Mouse (Mus musculus) hindbrain, embryonic 10.5 days (tissue): Measurements from ENCODE around the gene Hic2. TPM values are rescaled to one million over a fixed set of nuclear protein-coding genes. Genes with fewer than 3 reads are reported as not detected.
A peak's percentile ranks its signal among the peaks of the same experiment; 100 is the strongest.

ENCODE experiments used
- DNase-seq: peaks from one replicate; pipeline ENCODE4 v3.0.0-alpha.2; 2017; ENCODE audit warnings: low spot score
- H3K27ac ChIP-seq: fragments of 300-500 bp; sonication (generic); 2 replicates; pipeline ENCODE4 v1.5.1; 2016; ENCODE audit warnings: mild to moderate bottlenecking, moderate library complexity
- H3K27me3 ChIP-seq: fragments of 300-500 bp; sonication (generic); 2 replicates; pipeline ENCODE4 v1.6.1; 2016; ENCODE audit warnings: mild to moderate bottlenecking; ENCODE audit not compliant: poor library complexity, insufficient read depth, severe bottlenecking
- H3K36me3 ChIP-seq: fragments of 300-500 bp; sonication (generic); 2 replicates; pipeline ENCODE4 v1.6.1; 2016; ENCODE audit warnings: mild to moderate bottlenecking, moderate library complexity
- H3K4me1 ChIP-seq: fragments of 300-500 bp; sonication (generic); replicated peaks from 2 replicates; pipeline ENCODE4 v1.6.1; 2016; ENCODE audit warnings: mild to moderate bottlenecking
- H3K4me3 ChIP-seq: fragments of 300-500 bp; sonication (generic); 2 replicates; pipeline ENCODE4 v1.5.1; 2016; ENCODE audit warnings: mild to moderate bottlenecking, moderate library complexity
- H3K9me3 ChIP-seq: fragments of 300-500 bp; sonication (generic); 2 replicates; pipeline ENCODE4 v1.6.1; 2016; ENCODE audit warnings: mild to moderate bottlenecking, moderate library complexity
- WGBS: fragments of 180-500 bp; shearing (Covaris S2); methylation state at CpG from one replicate; pipeline ENCODE4 v1.1.7; 2016; 5-methylcytosine and 5-hydroxymethylcytosine counted together
- polyA plus RNA-seq: library from polyadenylated mRNA; unstranded; fragments of >200 nt; fragmentation: Nextera tagmentation; extraction: Ambion mirVana; gene quantifications from 2 replicates; pipeline ENCODE4 v1.2.1, GENCODE M21; 2016

Gene Hic2
- polyA plus RNA-seq, 1 experiment from 2014 or later: 16.1 TPM

DNA sequence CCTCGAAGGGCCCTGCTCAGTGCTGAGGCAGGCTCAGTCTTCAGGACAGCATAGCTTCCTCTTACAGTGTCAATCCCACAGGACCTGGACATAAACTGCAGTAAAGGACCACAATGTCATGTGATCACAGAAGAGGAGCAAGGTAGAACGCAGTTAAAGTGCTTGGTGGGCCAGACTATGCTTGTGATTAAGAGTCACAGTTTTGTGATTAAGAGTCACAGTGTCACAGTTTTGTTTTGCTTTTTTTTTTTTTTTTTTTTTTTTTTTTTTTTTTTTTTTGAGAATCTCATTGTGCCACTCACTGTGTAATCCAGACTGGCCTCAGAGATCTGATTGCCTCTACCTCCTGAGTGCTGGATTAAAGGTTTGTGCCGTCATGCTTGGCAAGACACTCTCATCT lies 32.7 kb downstream of the Hic2 start:
- Histone ChIP-seq H3K4me3 (no peak overlapping the region), H3K27ac (no peak overlapping the region), H3K4me1 (no peaks in the 10 kb centered on the region), H3K27me3 (no peaks in the 10 kb centered on the region), H3K36me3 (peaks cover 17% of the 10 kb centered on the region), H3K9me3 (peaks cover 10% of the 10 kb centered on the region; the same call in 1 of the 2 replicates)
- no peak for DNase-seq
- WGBS: 83% methylated on average over 3 of the region's 3 CpGs

DNA sequence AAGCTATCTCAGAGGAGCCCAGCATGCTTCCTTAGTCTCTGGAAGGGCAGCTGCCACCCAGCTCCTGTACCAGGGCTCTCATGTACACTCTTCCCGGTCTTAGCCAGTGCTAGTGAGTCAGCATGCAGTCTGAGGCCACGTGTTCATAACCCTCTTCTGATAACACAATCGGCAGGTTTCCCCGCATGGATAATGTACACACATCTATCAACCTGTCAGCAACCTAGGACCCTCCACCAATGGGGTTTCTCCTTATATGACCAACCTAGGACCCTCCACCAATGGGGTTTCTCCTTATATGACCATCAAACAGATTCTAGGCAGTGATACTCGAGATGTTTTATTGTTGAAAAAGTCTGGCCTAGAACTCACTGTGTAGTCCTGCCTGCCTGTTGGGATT lies 34.6 kb downstream of the Hic2 start:
- Histone ChIP-seq H3K9me3 (peaks cover 10% of the 10 kb centered on the region; the same call in 1 of the 2 replicates), H3K27me3 (no peaks in the 10 kb centered on the region), H3K4me1 (no peaks in the 10 kb centered on the region), H3K36me3 (0 out of 2 replicates have a peak, but pooled peaks cover 1% of the 10 kb centered on the region), H3K4me3 (no peak overlapping the region), H3K27ac (no peak overlapping the region)
- DNase-seq: no peak
- 75% methylated on average over 5 of the region's 5 CpGs for WGBS

DNA sequence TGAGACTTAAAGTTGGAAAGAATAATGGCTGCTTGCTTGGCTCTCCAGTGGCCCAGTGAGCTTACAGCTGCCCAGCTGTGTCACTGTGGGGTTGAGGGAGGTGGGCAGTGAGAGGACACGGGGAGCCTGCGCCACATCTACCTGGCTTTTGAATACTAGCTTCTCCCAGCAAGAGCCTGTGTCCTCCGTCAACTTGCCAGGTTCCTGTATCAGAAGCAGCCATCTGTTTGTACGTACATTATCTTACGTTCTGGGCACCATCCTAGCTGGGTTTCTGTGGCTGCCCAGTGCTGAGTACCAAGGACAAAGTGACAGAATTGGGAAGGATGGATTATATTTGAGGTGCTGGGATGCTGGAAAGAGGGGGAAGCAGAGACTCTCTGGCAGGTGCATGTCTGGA lies 36.5 kb downstream of the Hic2 start:
- Histone ChIP-seq H3K4me1 (no peaks in the 10 kb centered on the region), H3K9me3 (peaks cover 10% of the 10 kb centered on the region; the same call in 1 of the 2 replicates), H3K27me3 (no peaks in the 10 kb centered on the region), H3K36me3 (no peaks in the 10 kb centered on the region), H3K4me3 (no peak overlapping the region), H3K27ac (no peak overlapping the region)
- no peak for DNase-seq
- WGBS: 91% methylated on average over 5 of the region's 5 CpGs

DNA sequence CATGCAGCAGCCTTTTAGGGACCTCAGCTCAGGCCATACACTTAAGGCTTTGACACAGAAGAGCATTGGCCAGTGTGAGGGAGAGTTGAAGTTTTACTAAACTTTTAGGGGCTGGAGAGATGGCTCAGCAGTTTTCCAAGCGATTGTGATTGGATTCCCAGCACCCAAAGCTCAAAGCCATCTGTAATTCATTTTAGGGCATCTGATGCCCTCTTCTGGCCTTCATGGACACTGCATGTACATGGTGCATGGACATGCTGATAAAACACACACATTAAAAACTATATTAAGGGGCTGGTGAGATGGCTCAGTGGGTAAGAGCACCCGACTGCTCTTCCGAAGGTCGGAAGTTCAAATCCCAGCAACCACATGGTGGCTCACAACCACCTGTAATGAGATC lies 37.8 kb downstream of the Hic2 start:
- 72% methylated on average over 4 of the region's 4 CpGs for WGBS
- H3K4me1 ChIP-seq: peaks cover under 1% of the 10 kb centered on the region; the same call in 1 of the 2 replicates
- DNase-seq: no peak
- H3K36me3 ChIP-seq: no peaks in the 10 kb centered on the region
- H3K27me3 ChIP-seq: no peaks in the 10 kb centered on the region
- no peak overlapping the region for H3K4me3 ChIP-seq
- no peak overlapping the region for H3K27ac ChIP-seq
- H3K9me3 ChIP-seq: peaks cover 10% of the 10 kb centered on the region; the same call in 1 of the 2 replicates

DNA sequence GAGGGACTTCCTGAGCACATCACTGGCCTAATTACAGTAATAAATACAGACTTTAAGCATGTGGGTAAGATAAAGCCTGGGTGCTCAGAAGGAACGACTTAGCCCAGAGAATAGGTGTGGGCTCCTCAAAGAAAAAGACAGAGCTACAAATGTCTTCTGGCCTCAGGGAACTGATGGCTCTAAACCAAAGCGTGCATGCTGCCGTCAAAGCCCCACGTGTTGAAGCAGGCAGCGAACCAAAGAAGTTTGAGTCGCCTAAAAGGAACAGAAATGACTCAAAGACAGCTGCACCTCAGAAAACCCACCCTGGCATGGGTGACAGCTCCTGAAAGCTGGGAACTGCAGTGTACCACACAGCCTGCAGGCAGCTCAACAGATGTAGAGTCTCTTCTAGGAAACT lies 38.5 kb downstream of the Hic2 start:
- Histone ChIP-seq H3K27me3 (peaks cover 7% of the 10 kb centered on the region), H3K27ac (no peak overlapping the region), H3K36me3 (no peaks in the 10 kb centered on the region), H3K9me3 (peaks cover 10% of the 10 kb centered on the region; the same call in 1 of the 2 replicates), H3K4me1 (peaks cover 8% of the 10 kb centered on the region), H3K4me3 (no peak overlapping the region)
- WGBS: 77% methylated on average over 6 of the region's 6 CpGs
- DNase-seq: no peak

DNA sequence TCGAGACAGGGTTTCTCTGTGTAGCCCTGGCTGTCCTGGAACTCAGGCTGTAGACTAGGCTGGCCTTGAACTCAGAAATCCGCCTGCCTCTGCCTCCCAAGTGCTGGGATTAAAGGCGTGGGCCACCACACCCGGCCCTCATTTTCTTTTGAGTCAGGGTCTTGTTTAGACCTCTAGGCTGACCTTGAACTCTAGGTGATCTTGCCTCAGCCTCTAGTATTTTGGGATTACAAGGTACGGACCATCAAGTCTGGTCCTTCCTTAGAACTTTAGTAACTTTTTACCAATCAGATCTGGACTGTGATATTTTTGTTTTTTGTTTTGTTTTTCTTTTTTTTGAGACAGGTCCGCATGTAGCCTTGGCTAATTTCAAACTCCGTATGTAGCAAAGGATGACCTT lies 42.3 kb downstream of the Hic2 start, which contains the start of gene Tmem191c:
Gene Tmem191c (plus strand): TSS at position 357 of the 400 bp plus-strand sequence.
- Histone ChIP-seq H3K9me3 (peaks cover 4% of the 10 kb centered on the region; the same call in 1 of the 2 replicates), H3K4me1 (peaks cover 23% of the 10 kb centered on the region), H3K4me3 (peak within 1 kb of the TSS; percentile 68), H3K27me3 (peaks cover 41% of the 10 kb centered on the region), H3K27ac (peak within 1 kb of the TSS; percentile 86), H3K36me3 (peaks cover 19% of the 10 kb centered on the region)
- 63% methylated on average over 7 of the region's 7 CpGs for WGBS
- DNase-seq: no peak

DNA sequence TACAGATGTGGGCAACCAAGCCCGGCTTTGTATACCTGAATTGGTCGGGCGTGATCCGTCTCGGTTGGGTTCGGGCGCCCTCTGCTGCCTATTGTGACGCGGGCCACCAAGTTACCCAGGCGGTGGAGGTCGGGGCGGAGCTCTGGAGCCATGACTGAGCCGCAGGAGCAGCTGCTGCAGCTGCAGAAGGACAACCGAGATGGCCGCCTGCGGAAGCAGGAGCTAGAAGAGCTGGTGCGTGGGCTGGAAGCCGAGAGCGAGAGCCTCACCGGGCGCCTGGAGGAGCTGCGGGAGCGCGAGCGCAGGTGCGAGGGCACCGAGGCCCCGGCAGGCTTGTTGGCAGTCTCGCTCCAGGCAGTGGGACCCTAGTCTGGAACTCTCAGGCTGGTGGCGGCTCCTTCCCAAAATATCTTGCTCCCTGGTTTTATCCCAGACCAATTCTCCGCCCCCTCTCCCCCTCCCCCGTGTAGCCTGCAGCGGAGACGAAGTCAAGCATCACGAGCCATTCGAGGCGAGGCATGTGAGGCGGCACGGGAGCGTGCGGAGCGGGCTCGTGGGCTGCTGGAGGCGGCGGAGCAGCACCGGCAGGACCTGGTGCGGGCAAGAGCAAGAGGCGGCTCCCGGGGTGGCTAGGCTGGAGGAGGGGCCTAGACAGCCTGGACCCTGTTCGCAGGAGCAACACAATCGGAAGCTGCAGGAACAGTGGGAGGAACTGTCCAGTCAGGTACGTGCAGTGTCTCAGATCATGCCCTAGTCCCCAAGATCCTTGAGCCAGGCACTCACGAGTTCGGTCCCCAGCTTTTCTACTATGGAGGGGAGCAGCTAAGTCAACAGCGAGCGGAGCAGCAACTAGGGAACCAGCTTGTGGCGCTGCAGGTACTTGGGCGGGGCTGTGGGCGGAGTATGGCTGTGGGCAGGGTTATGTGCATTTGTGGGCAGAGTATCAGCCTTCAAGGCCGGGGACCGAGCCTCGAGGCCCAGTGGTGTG lies 43.1 kb downstream of the Hic2 start:
- Histone ChIP-seq H3K36me3 (peaks cover 26% of the 10 kb centered on the region), H3K27me3 (peaks cover 41% of the 10 kb centered on the region), H3K4me1 (peaks cover 23% of the 10 kb centered on the region), H3K9me3 (no peaks in the 10 kb centered on the region), H3K27ac (peak overlapping the region; percentile 86), H3K4me3 (peak overlapping the region; percentile 68)
- WGBS: under 1% methylated on average over 62 of the region's 62 CpGs
- peak; percentile 95 for DNase-seq

DNA sequence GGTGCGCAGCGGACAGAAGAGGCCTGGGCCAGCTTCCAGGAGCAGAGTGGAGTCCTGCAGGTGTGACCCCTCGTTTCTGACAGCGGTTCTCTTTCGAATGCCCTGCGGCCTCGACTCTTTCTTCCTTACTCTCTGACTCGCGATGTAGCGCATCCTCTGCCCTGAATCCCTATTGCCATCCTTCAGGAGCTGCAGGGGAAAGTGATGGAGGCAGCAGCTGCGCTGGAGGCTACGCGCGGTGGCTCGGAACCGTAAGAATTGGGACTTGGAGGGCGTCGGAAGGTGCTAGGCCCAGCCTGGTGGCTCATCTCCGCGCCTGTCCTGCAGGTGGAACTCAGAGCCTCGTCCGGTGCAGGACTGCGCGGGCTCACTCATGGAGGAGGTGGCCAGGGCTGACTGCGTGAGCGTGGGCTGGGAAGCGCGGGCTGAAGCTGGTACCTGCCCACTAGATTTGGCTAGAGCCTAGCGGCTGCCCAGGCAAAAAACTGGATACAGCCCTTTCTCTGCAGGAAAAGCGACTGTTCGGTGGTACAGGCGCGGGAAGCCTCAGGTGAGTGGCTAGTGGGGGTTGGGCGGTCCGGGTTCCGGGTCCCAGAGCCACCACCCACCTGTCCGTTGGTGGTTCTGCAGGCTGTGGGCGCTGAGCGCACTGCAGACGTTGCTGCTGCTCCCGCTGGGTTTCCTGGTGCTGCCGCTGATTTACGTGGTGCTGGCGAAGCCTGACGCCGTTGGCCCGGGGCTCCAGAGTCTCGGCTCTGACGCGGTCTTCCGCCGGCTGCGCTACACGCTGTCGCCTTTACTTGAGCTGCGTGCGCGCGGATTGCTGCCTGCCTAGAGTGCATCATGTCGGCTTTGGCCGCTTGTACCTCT lies 44.2 kb downstream of the Hic2 start:
- H3K27ac ChIP-seq: peak overlapping the region; percentile 86; the same call in 1 of the 2 replicates
- peak overlapping the region; percentile 68 for H3K4me3 ChIP-seq
- peaks cover 23% of the 10 kb centered on the region for H3K4me1 ChIP-seq
- no peaks in the 10 kb centered on the region for H3K9me3 ChIP-seq
- DNase-seq: peak; percentile 38
- 3% methylated on average over 61 of the region's 61 CpGs for WGBS
- H3K36me3 ChIP-seq: peaks cover 37% of the 10 kb centered on the region
- H3K27me3 ChIP-seq: peaks cover 41% of the 10 kb centered on the region

DNA sequence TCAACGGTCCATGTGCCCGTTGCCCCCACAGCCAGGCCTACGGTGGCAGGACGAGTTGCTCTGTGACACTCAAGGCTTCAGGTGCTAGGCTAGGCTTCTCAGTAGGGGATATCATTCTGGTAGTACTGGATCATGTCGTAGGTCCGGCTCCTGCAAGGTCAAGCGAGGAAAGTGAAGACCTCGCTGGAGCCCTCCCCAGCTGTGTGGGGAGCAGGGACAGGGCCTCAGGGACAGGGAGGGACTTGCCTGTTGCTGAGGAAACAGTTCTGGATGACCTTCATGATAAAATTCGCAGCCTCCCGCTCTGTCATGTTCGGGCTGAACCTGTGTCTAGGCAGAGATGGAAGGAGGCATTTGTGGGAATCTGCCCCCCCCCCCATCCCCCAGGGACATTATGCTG lies 47.1 kb downstream of the Hic2 start:
- DNase-seq: no peak
- peaks cover 66% of the 10 kb centered on the region for H3K36me3 ChIP-seq
- H3K4me1 ChIP-seq: peaks cover 23% of the 10 kb centered on the region
- no peak overlapping the region for H3K27ac ChIP-seq
- H3K27me3 ChIP-seq: peaks cover 41% of the 10 kb centered on the region
- no peaks in the 10 kb centered on the region for H3K9me3 ChIP-seq
- no peak overlapping the region for H3K4me3 ChIP-seq
- WGBS: 94% methylated on average over 11 of the region's 11 CpGs

DNA sequence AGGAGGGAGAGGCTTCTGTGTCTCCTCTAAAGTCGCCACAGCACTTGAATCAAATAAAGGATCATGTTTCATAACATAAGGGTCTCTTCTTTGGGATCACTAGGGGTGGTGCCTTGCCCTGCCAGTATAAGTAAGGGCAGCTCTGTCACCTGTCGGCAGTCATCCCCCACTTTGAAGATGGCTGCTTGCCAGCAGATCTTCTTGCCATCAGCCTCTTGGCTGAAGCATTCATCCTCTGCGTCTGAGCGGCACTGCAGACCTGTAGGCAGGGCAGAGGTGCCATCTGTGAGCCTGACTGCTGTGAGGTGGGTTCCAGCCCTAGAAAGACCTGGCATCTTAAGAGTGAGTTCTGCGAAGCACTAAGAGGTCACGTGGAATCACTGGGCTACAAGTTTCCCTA lies 49.8 kb downstream of the Hic2 start:
- no peak overlapping the region for H3K27ac ChIP-seq
- DNase-seq: no peak
- H3K9me3 ChIP-seq: no peaks in the 10 kb centered on the region
- 90% methylated on average over 6 of the region's 6 CpGs for WGBS
- H3K36me3 ChIP-seq: peaks cover 92% of the 10 kb centered on the region
- peaks cover 2% of the 10 kb centered on the region for H3K4me1 ChIP-seq
- peaks cover 21% of the 10 kb centered on the region for H3K27me3 ChIP-seq
- no peak overlapping the region for H3K4me3 ChIP-seq

DNA sequence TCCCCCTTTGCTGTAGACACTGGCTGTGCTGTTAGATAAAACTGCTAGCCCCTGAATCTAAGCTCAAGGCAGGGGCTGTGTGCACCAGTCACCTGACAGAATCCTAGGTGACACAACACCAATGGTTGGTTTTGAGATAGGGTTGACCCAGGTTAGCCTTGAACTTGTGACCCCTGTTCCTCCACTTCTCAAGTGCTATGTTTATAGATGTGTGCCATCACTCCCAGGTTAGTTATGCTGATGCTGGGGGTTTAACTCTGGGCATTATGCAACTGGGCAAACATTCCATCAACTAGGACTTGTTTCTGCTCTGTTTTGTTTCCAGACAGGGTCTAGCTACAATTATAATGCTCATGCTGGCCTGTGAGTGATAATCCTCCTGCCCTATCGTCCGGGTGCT lies 53.7 kb downstream of the Hic2 start:
- H3K9me3 ChIP-seq: no peaks in the 10 kb centered on the region
- H3K36me3 ChIP-seq: peaks cover 90% of the 10 kb centered on the region
- no peaks in the 10 kb centered on the region for H3K4me1 ChIP-seq
- WGBS: 90% methylated on average over 2 of the region's 2 CpGs
- no peaks in the 10 kb centered on the region for H3K27me3 ChIP-seq
- DNase-seq: no peak
- H3K27ac ChIP-seq: no peak overlapping the region
- no peak overlapping the region for H3K4me3 ChIP-seq

DNA sequence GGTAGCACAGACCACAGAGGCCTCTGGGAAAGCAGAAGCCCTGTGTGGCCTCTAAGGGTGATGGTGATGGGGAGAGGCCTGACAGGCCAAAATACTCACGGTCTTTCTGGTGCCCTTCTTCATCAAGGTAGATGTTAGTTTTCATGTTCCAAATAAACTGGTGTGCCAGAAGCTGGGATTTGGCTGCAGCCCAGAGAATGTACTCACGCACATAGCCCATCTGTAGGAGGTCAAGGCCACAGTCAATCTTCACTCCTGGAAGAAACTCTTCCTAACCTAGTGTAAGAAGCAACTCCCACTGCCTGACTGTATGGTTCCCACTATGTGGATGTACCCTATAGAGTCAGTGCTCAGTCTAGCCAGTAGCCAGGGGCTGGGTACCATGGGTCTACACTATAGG lies 57.6 kb downstream of the Hic2 start:
- WGBS: 92% methylated on average over 2 of the region's 2 CpGs
- H3K36me3 ChIP-seq: peaks cover 76% of the 10 kb centered on the region

More for the DNA sequence above, 57.6 kb downstream of the Hic2 start:
- DNase-seq: no peak
- Histone ChIP-seq H3K9me3 (no peaks in the 10 kb centered on the region), H3K4me3 (no peak overlapping the region), H3K27me3 (no peaks in the 10 kb centered on the region), H3K4me1 (no peaks in the 10 kb centered on the region), H3K27ac (no peak overlapping the region)
